Mouse (Mus musculus): ENCODE results near the gene Zfyve1. TPM values are rescaled to one million over a fixed set of nuclear protein-coding genes. Genes with fewer than 3 reads are reported as not detected.
A peak's percentile ranks its signal among the peaks of the same experiment; 100 is the strongest.
"Not testable (repeated sequence)": the region's sequence is repeated elsewhere in the genome, so short reads cannot be mapped to it uniquely, and the experiment has no call there.

Zfyve1 gene
- polyA plus RNA-seq (2012; rRNA removed) = 30.1 and 39.1 TPM in 2 replicates

DNA sequence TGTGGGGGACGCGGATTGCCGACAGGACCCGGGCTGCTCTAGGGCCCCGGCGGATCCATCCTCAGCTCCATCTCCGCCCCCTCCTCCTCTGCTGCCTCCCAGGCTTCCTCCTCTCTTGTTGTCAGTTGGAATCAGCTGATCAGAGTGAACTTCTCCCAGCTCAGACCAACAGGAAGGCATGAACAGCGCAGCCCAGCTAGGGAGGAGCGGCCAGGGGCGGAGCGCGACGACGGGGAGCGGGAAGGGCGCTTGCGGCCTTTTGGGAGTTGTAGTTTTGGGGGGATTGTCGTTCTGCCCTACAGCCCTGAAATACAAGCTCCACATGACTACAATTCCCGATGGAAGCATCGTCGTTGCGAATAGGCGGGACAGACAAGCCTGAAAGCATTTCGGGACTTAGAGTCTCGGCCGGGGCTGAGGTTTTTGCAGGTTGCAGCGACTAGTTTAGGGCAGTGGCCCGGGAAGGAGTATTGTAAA is at the start of gene Zfyve1:
TSS of gene Zfyve1 (minus strand) at position 198 of the 477 bp plus-strand sequence.
- Histone ChIP-seq H3K4me3 (replicated peaks; ENCODE audit: extremely low read depth, low read depth, low read length) (peak within 1 kb of the TSS; percentile 81), H3K4me1 (ENCODE audit: control insufficient read depth, insufficient read depth, low read length) (peaks cover 3% of the 10 kb centered on the region; the same call in 1 of the 2 replicates)
- WGBS = under 1% methylated on average over 28 of the region's 28 CpGs
- TF ChIP-seq POLR2A (IDR thresholded peaks at IDR 0.05; ENCODE audit: borderline replicate concordance, extremely low read depth, low read depth, low read length) (peak; percentile 72; the same call in 1 of the 2 replicates), CTCF (IDR thresholded peaks at IDR 0.05; ENCODE audit: insufficient read depth, low read length) (no peak)
- DNase-seq = peak; percentile 87

- H3K4me3 ChIP-seq (replicated peaks; ENCODE audit: extremely low read depth, low read depth, low read length) = no peak overlapping the region
- WGBS = 73% methylated on average over 1 of the region's 1 CpGs
- no peak for DNase-seq
- H3K4me1 ChIP-seq (ENCODE audit: control insufficient read depth, insufficient read depth, low read length) = no peaks in the 10 kb centered on the region
- no peak for TF ChIP-seq CTCF (IDR thresholded peaks at IDR 0.05; ENCODE audit: insufficient read depth, low read length)
- TF ChIP-seq POLR2A (IDR thresholded peaks at IDR 0.05; ENCODE audit: borderline replicate concordance, extremely low read depth, low read depth, low read length) = no peak
These were observed 46.1 kb upstream of the Zfyve1 start for GRCm38 (mm10) chr12:83643116-83643515.

DNA sequence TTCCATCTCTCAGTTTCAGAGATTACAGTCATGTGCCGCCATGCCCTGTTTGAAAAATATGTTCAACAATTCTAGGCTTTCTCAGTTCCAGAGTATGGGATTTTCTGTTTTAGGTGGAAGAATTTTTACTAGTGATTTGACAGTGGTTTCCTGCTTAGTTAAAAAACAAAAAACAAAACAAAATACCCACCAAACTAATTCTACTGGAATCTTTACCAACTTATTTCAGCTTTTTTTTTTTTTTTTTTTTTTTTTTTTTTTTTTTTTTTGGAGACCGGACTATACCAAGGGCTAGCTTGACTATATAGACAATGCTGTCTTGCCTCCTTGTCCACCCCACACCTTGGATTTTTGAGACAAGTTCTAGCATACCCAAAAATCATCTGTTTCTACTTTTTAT is 44.2 kb upstream of the Zfyve1 start:
- H3K4me1 ChIP-seq (ENCODE audit: control insufficient read depth, insufficient read depth, low read length) = no peaks in the 10 kb centered on the region
- DNase-seq = no peak
- H3K4me3 ChIP-seq (replicated peaks; ENCODE audit: extremely low read depth, low read depth, low read length) = no peak overlapping the region
- WGBS = 94% methylated on average over 2 of the region's 2 CpGs
- TF ChIP-seq POLR2A (IDR thresholded peaks at IDR 0.05; ENCODE audit: borderline replicate concordance, extremely low read depth, low read depth, low read length) (no peak), CTCF (IDR thresholded peaks at IDR 0.05; ENCODE audit: insufficient read depth, low read length) (no peak)

- no peaks in the 10 kb centered on the region; the same call in 1 of the 2 replicates for H3K4me1 ChIP-seq (ENCODE audit: control insufficient read depth, insufficient read depth, low read length)
- H3K4me3 ChIP-seq (replicated peaks; ENCODE audit: extremely low read depth, low read depth, low read length) = no peak overlapping the region
- TF ChIP-seq POLR2A (IDR thresholded peaks at IDR 0.05; ENCODE audit: borderline replicate concordance, extremely low read depth, low read depth, low read length) = no peak
- no peak for TF ChIP-seq CTCF (IDR thresholded peaks at IDR 0.05; ENCODE audit: insufficient read depth, low read length)
- no peak for DNase-seq
- 21% methylated on average over 2 of the region's 2 CpGs for WGBS
These were observed 36.8 kb upstream of the Zfyve1 start for GRCm38 (mm10) chr12:83633807-83634206.

GRCm38 (mm10) chr12:83632680-83633025 is 35.6 kb upstream of the Zfyve1 start:
- no peak for TF ChIP-seq CTCF (IDR thresholded peaks at IDR 0.05; ENCODE audit: insufficient read depth, low read length)
- no peak for TF ChIP-seq POLR2A (IDR thresholded peaks at IDR 0.05; ENCODE audit: borderline replicate concordance, extremely low read depth, low read depth, low read length)
- no peaks in the 10 kb centered on the region; the same call in 1 of the 2 replicates for H3K4me1 ChIP-seq (ENCODE audit: control insufficient read depth, insufficient read depth, low read length)

GRCm38 (mm10) chr12:83631743-83632679 is 35.0 kb upstream of the Zfyve1 start:
- WGBS = under 1% methylated on average over 58 of the region's 68 CpGs
- peak overlapping the region; percentile 96 for H3K4me3 ChIP-seq (replicated peaks; ENCODE audit: extremely low read depth, low read depth, low read length)
- H3K4me1 ChIP-seq (ENCODE audit: control insufficient read depth, insufficient read depth, low read length) = no peaks in the 10 kb centered on the region; the same call in 1 of the 2 replicates
- peak; percentile 94 for DNase-seq
- TF ChIP-seq CTCF (IDR thresholded peaks at IDR 0.05; ENCODE audit: insufficient read depth, low read length) (no peak), POLR2A (IDR thresholded peaks at IDR 0.05; ENCODE audit: borderline replicate concordance, extremely low read depth, low read depth, low read length) (peak; percentile 72; the same call in 1 of the 2 replicates)

More at GRCm38 (mm10) chr12:83632680-83633025, 35.6 kb upstream of the Zfyve1 start:
- H3K4me3 ChIP-seq (replicated peaks; ENCODE audit: extremely low read depth, low read depth, low read length) = peak overlapping the region; percentile 96
- under 1% methylated on average over 20 of the region's 20 CpGs for WGBS
- peak; percentile 66 for DNase-seq

- H3K4me1 ChIP-seq (ENCODE audit: control insufficient read depth, insufficient read depth, low read length); DNase-seq: not testable (repeated sequence)
- WGBS = no CpG with 5 or more reads among the region's 5 CpGs
- peak within 1 kb of the TSS; percentile 96 for H3K4me3 ChIP-seq (replicated peaks; ENCODE audit: extremely low read depth, low read depth, low read length)
These were observed 33.9 kb upstream of the Zfyve1 start, which contains the start of gene Rbm25 for GRCm38 (mm10) chr12:83630936-83631335. Gene Rbm25, plus strand, starts transcription at chr12:83631236.

DNA sequence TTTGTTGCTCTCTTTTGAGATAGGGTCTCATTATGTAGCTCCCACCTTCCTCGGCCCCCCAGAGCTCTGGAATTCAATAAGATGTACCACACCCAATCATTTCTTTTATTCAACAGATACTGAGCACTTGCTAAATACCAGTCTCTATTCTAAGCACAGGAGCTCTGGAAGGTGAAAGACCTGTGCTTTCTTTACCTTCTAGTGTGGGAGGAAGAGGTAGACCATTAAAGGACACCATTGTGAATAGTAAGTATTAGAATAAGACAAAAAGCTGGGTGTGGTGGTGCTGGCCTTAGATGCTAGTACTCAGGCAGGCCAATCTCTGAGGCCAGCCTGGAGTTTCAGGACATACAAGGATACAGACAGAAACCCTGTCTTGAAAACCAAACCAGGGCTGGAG is 27.3 kb upstream of the Zfyve1 start:
- Histone ChIP-seq H3K4me1 (ENCODE audit: control insufficient read depth, insufficient read depth, low read length) (no peaks in the 10 kb centered on the region), H3K4me3 (replicated peaks; ENCODE audit: extremely low read depth, low read depth, low read length) (no peak overlapping the region)
- TF ChIP-seq CTCF (IDR thresholded peaks at IDR 0.05; ENCODE audit: insufficient read depth, low read length) = no peak
- no peak for TF ChIP-seq POLR2A (IDR thresholded peaks at IDR 0.05; ENCODE audit: borderline replicate concordance, extremely low read depth, low read depth, low read length)
- DNase-seq = no peak
- WGBS = 80% methylated on average over 1 of the region's 1 CpGs

- no peaks in the 10 kb centered on the region for H3K4me1 ChIP-seq (ENCODE audit: control insufficient read depth, insufficient read depth, low read length)
- 61% methylated on average over 6 of the region's 6 CpGs for WGBS
- DNase-seq = no peak
- no peak overlapping the region for H3K4me3 ChIP-seq (replicated peaks; ENCODE audit: extremely low read depth, low read depth, low read length)
- TF ChIP-seq POLR2A (IDR thresholded peaks at IDR 0.05; ENCODE audit: borderline replicate concordance, extremely low read depth, low read depth, low read length) = no peak
- no peak for TF ChIP-seq CTCF (IDR thresholded peaks at IDR 0.05; ENCODE audit: insufficient read depth, low read length)
These were observed 25.2 kb upstream of the Zfyve1 start for GRCm38 (mm10) chr12:83622031-83622755.

DNA sequence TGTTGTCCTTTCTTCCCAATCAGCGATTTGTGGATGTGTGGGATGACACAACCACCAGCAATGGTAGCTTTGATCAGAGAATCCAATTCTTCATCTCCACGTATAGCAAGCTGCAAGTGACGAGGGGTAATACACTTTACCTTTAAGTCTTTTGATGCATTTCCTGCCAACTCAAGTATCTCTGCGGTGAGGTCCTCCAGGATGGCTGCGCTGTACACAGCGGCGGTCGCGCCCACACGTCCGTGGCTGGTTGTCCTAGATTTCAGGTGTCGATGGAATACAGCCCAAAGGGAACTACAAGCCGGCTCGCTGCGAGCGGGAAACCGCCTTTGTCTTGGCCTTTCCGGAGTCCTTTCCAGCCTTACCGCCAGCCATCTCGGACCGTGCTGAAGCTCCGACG is 23.7 kb upstream of the Zfyve1 start:
- not testable (repeated sequence) for H3K4me1 ChIP-seq (ENCODE audit: control insufficient read depth, insufficient read depth, low read length); H3K4me3 ChIP-seq (replicated peaks; ENCODE audit: extremely low read depth, low read depth, low read length); DNase-seq
- whole genome bisulfite sequencing = 59% methylated on average over 23 of the region's 23 CpGs

All from lung, adult 2 months (tissue).